Mouse (Mus musculus) lung, embryonic 14.5 days (tissue): ENCODE data around the gene Dnajb3. TPM values are rescaled to one million over a fixed set of nuclear protein-coding genes. Genes with fewer than 3 reads are reported as not detected.
"Not testable (repeated sequence)": the region's sequence is repeated elsewhere in the genome, so short reads cannot be mapped to it uniquely, and the experiment has no call there.

Source experiments
- ATAC-seq: fragments of 200-750 bp; cut with Nextera tagmentation; 2 replicates; pipeline ENCODE4 v1.8.0; 2017; ENCODE audit warnings: mild to moderate bottlenecking, moderate TSS enrichment, moderate library complexity; ENCODE audit not compliant: insufficient read depth
- DNase-seq: peaks from one replicate; pipeline ENCODE4 v3.0.0-alpha.2; 2015
- H3K27ac ChIP-seq: fragments of 300-500 bp; sonication (generic); 2 replicates; pipeline ENCODE4 v1.5.1; 2014; ENCODE audit warnings: low read depth, mild to moderate bottlenecking, moderate library complexity
- H3K27me3 ChIP-seq: fragments of 300-500 bp; sonication (generic); 2 replicates; pipeline ENCODE4 v1.6.1; 2014; ENCODE audit warnings: low read length, control low read depth; ENCODE audit not compliant: insufficient read depth
- H3K36me3 ChIP-seq: fragments of 300-500 bp; sonication (generic); 2 replicates; pipeline ENCODE4 v1.6.1; 2014; ENCODE audit warnings: control low read depth; ENCODE audit not compliant: insufficient read depth
- H3K4me1 ChIP-seq: fragments of 300-500 bp; sonication (generic); 2 replicates; pipeline ENCODE4 v1.6.1; 2014; ENCODE audit warnings: antibody characterized with exemption, control low read depth; ENCODE audit not compliant: insufficient read depth
- H3K4me2 ChIP-seq: fragments of 300-500 bp; sonication (generic); 2 replicates; pipeline ENCODE4 v1.6.1; 2014; ENCODE audit warnings: mild to moderate bottlenecking
- H3K4me3 ChIP-seq: fragments of 300-500 bp; sonication (generic); 2 replicates; pipeline ENCODE4 v1.5.1; 2014; ENCODE audit warnings: low read depth, low read length
- H3K9ac ChIP-seq: fragments of 300-500 bp; sonication (generic); 2 replicates; pipeline ENCODE4 v1.6.1; 2014
- H3K9me3 ChIP-seq: fragments of 300-500 bp; sonication (generic); 2 replicates; pipeline ENCODE4 v1.6.1; 2016; ENCODE audit warnings: low read depth, low read length, control low read depth
- CTCF ChIP-seq: IDR thresholded peaks from 2 replicates; pipeline ENCODE4 v1.5.1; 2016; ENCODE audit warnings: antibody characterized with exemption, low read depth
- WGBS: fragments of 180-500 bp; shearing (Covaris S2); extraction: QIAGEN DNeasy Blood & Tissue Kit; methylation state at CpG from one replicate; pipeline ENCODE4 v1.1.7; 2014; 5-methylcytosine and 5-hydroxymethylcytosine counted together
- polyA plus RNA-seq: library from polyadenylated mRNA; unstranded; fragments of >200 nt; fragmentation: Nextera tagmentation; extraction: Ambion mirVana; gene quantifications from 2 replicates; pipeline ENCODE4 v1.2.1, GENCODE M21; 2014

Gene Dnajb3
- polyA plus RNA-seq, 1 experiment from 2014 or later, result 8.2 TPM

DNA sequence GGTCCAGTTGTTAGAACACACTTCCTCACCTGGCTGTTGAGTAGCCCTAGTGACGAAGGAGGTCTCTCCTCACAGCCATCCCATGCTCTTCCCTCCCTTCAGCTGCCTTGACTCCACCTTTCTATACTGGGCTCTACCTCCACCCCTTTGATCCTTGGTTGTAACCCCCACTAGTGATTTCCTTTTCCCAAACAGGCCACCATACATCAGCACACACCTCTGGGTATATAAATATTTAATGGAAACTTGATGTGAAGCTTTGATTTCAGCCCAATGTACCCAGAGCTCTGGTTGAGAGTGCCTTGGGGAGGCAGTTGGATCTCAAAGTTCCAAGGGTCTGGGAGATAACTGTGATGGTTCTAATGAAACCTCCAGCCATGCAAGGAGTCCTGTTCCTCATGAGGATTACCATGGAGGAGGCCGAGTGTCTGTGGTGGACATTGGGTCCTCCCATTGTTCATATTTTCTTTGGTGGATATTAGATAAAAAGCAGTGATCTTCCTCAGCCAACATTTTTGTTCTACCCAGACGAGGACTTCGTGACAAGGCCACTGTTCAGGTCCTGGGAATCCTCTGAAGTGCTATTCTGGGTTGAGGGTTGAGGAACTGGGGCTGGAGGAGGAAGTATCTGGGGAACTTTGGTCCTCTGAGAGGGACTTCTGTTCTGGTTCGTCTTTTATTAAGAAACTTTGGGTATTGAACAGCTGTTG, 21.2 kb upstream of the Dnajb3 start, which contains the start of gene Mroh2a:
Gene Mroh2a (plus strand): TSS at position 317 of the 710 bp plus-strand sequence.
- no peak within 1 kb of the TSS for H3K4me2 ChIP-seq
- H3K4me3 ChIP-seq, result no peak within 1 kb of the TSS
- ATAC-seq (no peak), DNase-seq (no peak)
- peaks cover 67% of the 10 kb centered on the region for H3K9me3 ChIP-seq
- H3K9ac ChIP-seq, result no peak within 1 kb of the TSS
- no peak for TF ChIP-seq CTCF
- no peak within 1 kb of the TSS for H3K27ac ChIP-seq
- H3K4me1 ChIP-seq, result no peaks in the 10 kb centered on the region
- no peaks in the 10 kb centered on the region for H3K36me3 ChIP-seq
- no peaks in the 10 kb centered on the region for H3K27me3 ChIP-seq
- WGBS, result 50% methylated on average over 5 of the region's 5 CpGs

DNA sequence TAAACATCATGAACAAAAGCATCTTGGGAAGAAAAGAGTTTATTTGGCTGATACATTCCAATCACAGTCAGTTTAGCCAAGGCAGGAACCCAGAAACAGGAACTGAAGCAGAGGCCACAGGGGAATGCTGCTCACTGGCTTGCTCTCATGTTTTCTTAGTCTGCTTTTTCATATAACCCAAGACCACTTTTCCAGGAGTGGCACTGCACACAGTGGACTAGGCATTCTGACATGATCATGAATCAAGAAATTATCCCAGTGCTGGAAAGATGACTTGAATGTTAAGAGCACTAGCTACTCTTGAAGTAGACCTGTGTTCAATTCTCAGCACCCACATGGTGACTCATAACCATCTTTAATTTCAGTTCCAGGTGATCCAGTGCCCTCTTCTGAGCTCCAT, 20.2 kb upstream of the Dnajb3 start:
- no peak overlapping the region for H3K4me3 ChIP-seq
- peaks cover 56% of the 10 kb centered on the region for H3K9me3 ChIP-seq
- no peak for ATAC-seq
- no peak overlapping the region for H3K4me2 ChIP-seq
- DNase-seq, result no peak
- no peak for TF ChIP-seq CTCF
- H3K36me3 ChIP-seq, result no peaks in the 10 kb centered on the region
- H3K27ac ChIP-seq, result no peak overlapping the region
- no peaks in the 10 kb centered on the region for H3K27me3 ChIP-seq
- H3K9ac ChIP-seq, result no peak overlapping the region
- no peaks in the 10 kb centered on the region for H3K4me1 ChIP-seq

DNA sequence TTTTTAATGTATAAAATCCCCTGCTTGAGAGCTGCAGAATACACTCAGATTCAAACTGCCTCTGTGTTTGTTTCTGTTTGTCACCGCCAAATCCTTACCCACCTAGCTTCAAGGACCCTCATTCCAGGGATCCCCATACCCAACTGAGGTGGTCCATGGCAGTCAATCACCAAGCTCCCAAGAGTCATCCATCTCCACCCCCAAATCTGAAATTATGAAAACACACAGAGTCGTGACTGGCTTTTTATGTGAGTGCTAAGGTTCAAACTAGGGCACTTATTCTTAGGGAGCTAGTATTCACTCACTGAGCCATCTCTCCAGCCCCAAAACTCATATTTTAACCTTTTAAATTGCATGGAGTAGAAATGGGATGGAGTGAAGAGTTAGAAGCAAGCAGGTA, 19.7 kb upstream of the Dnajb3 start:
- H3K9ac ChIP-seq, H3K36me3 ChIP-seq, DNase-seq, H3K4me3 ChIP-seq, H3K4me1 ChIP-seq, H3K27me3 ChIP-seq, ATAC-seq, H3K4me2 ChIP-seq, H3K27ac ChIP-seq: not testable (repeated sequence)
- 41% methylated on average over 2 of the region's 2 CpGs for WGBS
- H3K9me3 ChIP-seq, result peaks cover 52% of the 10 kb centered on the region

DNA sequence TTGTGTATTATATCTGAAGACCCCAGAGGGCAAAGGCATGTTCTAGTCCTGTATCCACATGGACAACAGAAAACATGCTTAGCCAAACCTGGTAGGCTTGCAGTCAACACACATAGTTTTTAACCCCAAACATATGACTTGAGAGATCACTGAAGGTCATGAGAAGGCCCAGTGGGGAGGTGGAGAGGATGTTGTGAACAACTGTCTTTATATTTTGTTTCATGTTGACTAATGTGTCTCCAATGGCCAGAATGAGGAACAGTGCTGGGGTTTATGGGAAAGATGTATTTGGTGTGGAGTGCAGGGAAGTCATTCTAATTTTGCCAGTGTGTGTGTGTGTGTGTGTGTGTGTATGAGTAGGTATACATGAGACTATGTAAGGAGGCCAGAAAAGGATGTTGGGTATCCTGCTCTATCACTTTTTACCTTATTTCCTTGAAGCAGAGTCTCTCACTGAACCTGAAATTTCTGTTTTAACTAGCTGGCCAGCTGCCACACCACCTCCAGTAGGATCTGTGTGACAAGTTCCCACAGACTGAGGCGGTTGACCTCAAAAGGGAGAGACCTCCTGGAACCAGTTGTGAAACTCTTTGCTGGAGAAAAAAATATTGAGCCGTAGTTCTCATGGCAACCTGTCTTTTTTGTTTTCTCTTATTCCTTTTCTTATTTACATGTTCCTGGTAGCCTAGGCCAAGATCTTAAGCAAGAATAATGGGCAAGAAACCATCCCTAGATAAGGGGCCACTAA, 18.6 kb upstream of the Dnajb3 start:
- DNase-seq, result no peak
- no peak overlapping the region for H3K27ac ChIP-seq
- no peaks in the 10 kb centered on the region for H3K4me1 ChIP-seq
- ATAC-seq, result no peak
- no peak for TF ChIP-seq CTCF
- H3K4me2 ChIP-seq, result no peak overlapping the region
- peaks cover 41% of the 10 kb centered on the region for H3K9me3 ChIP-seq
- no peak overlapping the region for H3K4me3 ChIP-seq
- no peak overlapping the region for H3K9ac ChIP-seq
- no peaks in the 10 kb centered on the region for H3K27me3 ChIP-seq
- 65% methylated on average over 2 of the region's 2 CpGs for WGBS
- H3K36me3 ChIP-seq, result no peaks in the 10 kb centered on the region

DNA sequence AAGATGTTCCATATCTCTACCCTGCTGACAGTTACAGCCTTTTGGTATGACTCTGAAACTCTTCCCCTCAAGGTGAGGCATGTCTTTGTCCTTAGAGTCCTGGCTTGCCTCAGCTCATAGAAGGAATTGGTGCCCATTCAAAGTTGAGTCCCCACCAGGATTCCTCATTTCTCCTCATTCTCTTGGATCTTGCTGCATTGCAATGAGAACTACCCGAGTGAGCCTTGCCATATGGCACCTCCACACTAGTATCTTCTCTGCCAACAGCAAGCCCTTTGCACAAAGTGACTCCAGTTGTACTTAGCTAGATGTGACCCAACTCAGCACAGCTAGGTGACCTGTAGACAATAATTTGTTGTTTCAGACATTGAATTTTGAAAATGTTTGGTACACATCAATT, 18.0 kb upstream of the Dnajb3 start:
- no peaks in the 10 kb centered on the region for H3K27me3 ChIP-seq
- WGBS, result 41% methylated on average over 1 of the region's 1 CpGs
- no peak for ATAC-seq
- TF ChIP-seq CTCF, result no peak
- no peak overlapping the region for H3K9ac ChIP-seq
- no peak for DNase-seq
- no peak overlapping the region for H3K4me3 ChIP-seq
- H3K9me3 ChIP-seq, result peaks cover 36% of the 10 kb centered on the region
- H3K4me2 ChIP-seq, result no peak overlapping the region
- H3K27ac ChIP-seq, result no peak overlapping the region
- H3K36me3 ChIP-seq, result no peaks in the 10 kb centered on the region
- no peaks in the 10 kb centered on the region for H3K4me1 ChIP-seq

DNA sequence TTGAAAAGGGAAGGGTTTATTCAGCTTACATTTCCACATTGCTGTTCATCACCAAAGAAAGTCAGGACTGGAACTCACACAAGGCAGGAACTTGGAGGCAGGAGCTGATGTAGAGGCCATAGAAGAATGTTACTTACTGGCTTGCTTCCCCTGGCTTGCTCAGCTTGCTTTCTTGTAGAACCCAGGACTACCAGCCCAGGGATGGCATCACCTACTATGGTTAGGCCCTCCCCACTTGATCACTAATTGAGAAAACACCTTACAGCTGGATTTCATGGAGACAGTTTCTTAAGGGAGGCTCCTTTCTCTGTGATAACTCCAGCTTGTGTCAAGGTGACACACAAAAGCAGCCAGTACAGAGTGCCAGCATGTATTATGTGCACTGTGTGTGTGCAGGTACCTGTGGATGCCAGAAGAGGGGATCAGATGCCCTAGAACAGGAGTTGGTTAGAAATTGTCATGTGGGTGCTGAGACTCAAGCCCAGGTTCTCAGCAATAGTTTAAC, 17.5 kb upstream of the Dnajb3 start:
- not testable (repeated sequence) for DNase-seq, H3K4me2 ChIP-seq

DNA sequence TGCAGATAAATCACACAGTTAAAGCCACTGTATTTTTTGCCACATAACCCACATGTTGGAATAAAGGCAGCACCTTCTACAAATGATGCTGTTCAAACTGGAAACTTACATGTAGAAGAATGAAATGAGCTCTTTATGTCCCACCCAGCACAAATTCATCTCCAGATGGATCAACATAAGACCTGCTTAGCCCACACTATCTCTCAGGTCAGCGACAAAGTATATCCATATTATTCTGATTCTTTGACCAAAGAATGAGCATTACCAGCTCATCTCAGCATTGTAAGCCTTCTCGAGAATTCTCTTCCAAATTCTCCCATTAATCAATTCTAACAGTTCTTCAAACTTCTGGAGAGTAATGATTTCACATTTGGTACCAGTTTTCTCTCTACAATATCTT, 16.6 kb upstream of the Dnajb3 start:
- Histone ChIP-seq H3K27ac (no peak overlapping the region), H3K9ac (no peak overlapping the region), H3K9me3 (peaks cover 28% of the 10 kb centered on the region), H3K36me3 (no peaks in the 10 kb centered on the region), H3K4me1 (no peaks in the 10 kb centered on the region), H3K27me3 (no peaks in the 10 kb centered on the region), H3K4me2 (no peak overlapping the region), H3K4me3 (no peak overlapping the region)
- no peak for ATAC-seq
- no peak for DNase-seq
- WGBS, result 39% methylated on average over 2 of the region's 2 CpGs
- TF ChIP-seq CTCF, result no peak

More for the DNA sequence above, 17.5 kb upstream of the Dnajb3 start:
- H3K36me3 ChIP-seq, H3K4me3 ChIP-seq, H3K4me1 ChIP-seq, ATAC-seq, H3K9ac ChIP-seq, H3K27me3 ChIP-seq, H3K27ac ChIP-seq: not testable (repeated sequence)
- peaks cover 31% of the 10 kb centered on the region for H3K9me3 ChIP-seq
